Mouse (Mus musculus) CH12.LX (cell line): Measurements from ENCODE around the gene BC004004. TPM values are rescaled to one million over a fixed set of nuclear protein-coding genes. Genes with fewer than 3 reads are reported as not detected.
A peak's percentile ranks its signal among the peaks of the same experiment; 100 is the strongest.

Experiments used
- DNase-seq: peaks from one replicate; pipeline ENCODE4 v3.0.0-alpha.2; 2013; ENCODE audit errors: extremely low read depth
- H3K27ac ChIP-seq: 2 replicates; pipeline ENCODE4 v1.5.1; 2012; ENCODE audit warnings: low read depth, mild to moderate bottlenecking, control low read depth, moderate library complexity; ENCODE audit not compliant: insufficient read depth
- H3K27me3 ChIP-seq: replicated peaks from 2 replicates; pipeline ENCODE3; 2012; ENCODE audit warnings: inconsistent platforms
- H3K36me3 ChIP-seq, 2 experiments: replicated peaks in 1 of 2; 2 replicates each; pipeline versions ENCODE3 to v1.6.1; 2012; ENCODE audit warnings: inconsistent platforms in 1 of 2, low read length in 1 of 2, mild to moderate bottlenecking in 1 of 2, mixed read lengths in 1 of 2, moderate library complexity in 1 of 2; ENCODE audit not compliant: control insufficient read depth in 1 of 2, insufficient read depth in 1 of 2
- H3K4me1 ChIP-seq, 2 experiments: 2 replicates each; pipeline ENCODE4 v1.6.1; 2012; ENCODE audit warnings: inconsistent platforms in 1 of 2, moderate library complexity in 1 of 2; ENCODE audit not compliant: insufficient read depth in 2 of 2, control insufficient read depth in 1 of 2
- H3K4me2 ChIP-seq: 2 replicates; pipeline ENCODE4 v1.6.1; 2012; ENCODE audit warnings: low read depth, mild to moderate bottlenecking, control low read depth; ENCODE audit not compliant: poor library complexity, insufficient read depth, severe bottlenecking
- H3K4me3 ChIP-seq, 3 experiments: fragments of 150-350 bp in 1 of 3; sonication (generic) in 1 of 3; replicated peaks in 1 of 3; 2 replicates each; pipeline versions ENCODE3 to v1.5.1; 2011 to 2012; ENCODE audit warnings: low read depth in 2 of 3, low read length in 2 of 3, mild to moderate bottlenecking in 2 of 3, moderate library complexity in 2 of 3, control low read depth in 1 of 3, improper control_type of control experiment in 1 of 3, inconsistent platforms in 1 of 3, mixed read lengths in 1 of 3; ENCODE audit not compliant: poor library complexity in 1 of 3
- H3K79me2 ChIP-seq: replicated peaks from 2 replicates; pipeline ENCODE4 v1.6.1; 2012; ENCODE audit warnings: mild to moderate bottlenecking, moderate library complexity; ENCODE audit not compliant: control insufficient read depth, poor library complexity, insufficient read depth, severe bottlenecking; ENCODE audit errors: extremely low read depth
- H3K9ac ChIP-seq: 2 replicates; pipeline ENCODE4 v1.6.1; 2012; ENCODE audit warnings: low read depth, mild to moderate bottlenecking, control low read depth, moderate library complexity; ENCODE audit not compliant: insufficient read depth
- H3K9me3 ChIP-seq: replicated peaks from 2 replicates; pipeline ENCODE3; 2012; ENCODE audit warnings: low read length, inconsistent platforms, mixed read lengths
- BHLHE40 ChIP-seq: IDR thresholded peaks from 2 replicates; pipeline ENCODE4 v1.6.1; 2011; ENCODE audit warnings: mild to moderate bottlenecking, low read depth, low read length, improper control_type of control experiment
- CHD1 ChIP-seq: IDR thresholded peaks from 2 replicates; pipeline ENCODE4 v1.6.1; 2012; ENCODE audit warnings: low read depth, low read length, improper control_type of control experiment, inconsistent platforms
- CHD2 ChIP-seq: IDR thresholded peaks from 2 replicates; pipeline ENCODE4 v1.6.1; 2011; ENCODE audit warnings: low read length, improper control_type of control experiment
- CTCF ChIP-seq, 2 experiments: IDR thresholded peaks in 1 of 2; conservative IDR thresholded peaks in 1 of 2; 2 replicates each; pipeline ENCODE4 v1.5.1; 2011 to 2012; ENCODE audit warnings: low read depth in 2 of 2, low read length in 2 of 2, improper control_type of control experiment in 1 of 2, inconsistent platforms in 1 of 2, mild to moderate bottlenecking in 1 of 2, moderate library complexity in 1 of 2
- E2F4 ChIP-seq: IDR thresholded peaks from 2 replicates; pipeline ENCODE4 v1.6.1; 2011; ENCODE audit warnings: low read depth, low read length, improper control_type of control experiment; ENCODE audit not compliant: insufficient replicate concordance
- ELF1 ChIP-seq: IDR thresholded peaks from 2 replicates; pipeline ENCODE4 v1.6.1; 2014; ENCODE audit warnings: low read depth, mild to moderate bottlenecking, inconsistent platforms, low read length, improper control_type of control experiment
- EP300 ChIP-seq: IDR thresholded peaks from 2 replicates; pipeline ENCODE4 v1.6.1; 2011; ENCODE audit warnings: low read length, improper control_type of control experiment
- ETS1 ChIP-seq: conservative IDR thresholded peaks from 2 replicates; pipeline ENCODE4 v1.6.1; 2012; ENCODE audit warnings: low read depth, mild to moderate bottlenecking, inconsistent platforms, low read length, improper control_type of control experiment, moderate library complexity
- GABPA ChIP-seq: IDR thresholded peaks from 2 replicates; pipeline ENCODE4 v1.6.1; 2012; ENCODE audit warnings: low read depth, low read length, improper control_type of control experiment, inconsistent platforms; ENCODE audit not compliant: insufficient replicate concordance
- HCFC1 ChIP-seq: IDR thresholded peaks from 2 replicates; pipeline ENCODE4 v1.6.1; 2012; ENCODE audit warnings: low read depth, mild to moderate bottlenecking, inconsistent platforms, low read length, improper control_type of control experiment
- IRF4 ChIP-seq: IDR thresholded peaks from 2 replicates; pipeline ENCODE4 v1.6.1; 2014; ENCODE audit warnings: low read depth, mild to moderate bottlenecking, inconsistent platforms, low read length, improper control_type of control experiment
- JUN ChIP-seq: IDR thresholded peaks from 2 replicates; pipeline ENCODE4 v1.6.1; 2011; ENCODE audit warnings: low read depth, mild to moderate bottlenecking, low read length, improper control_type of control experiment, moderate library complexity; ENCODE audit not compliant: insufficient read depth
- JUND ChIP-seq: conservative IDR thresholded peaks from 2 replicates; pipeline ENCODE4 v1.6.1; 2011; ENCODE audit warnings: low read depth, low read length, improper control_type of control experiment
- KAT2A ChIP-seq: IDR thresholded peaks from 2 replicates; pipeline ENCODE4 v1.6.1; 2012; ENCODE audit warnings: low read length, improper control_type of control experiment, inconsistent platforms; ENCODE audit not compliant: insufficient replicate concordance
- MAFK ChIP-seq: IDR thresholded peaks from 2 replicates; pipeline ENCODE4 v1.6.1; 2011; ENCODE audit warnings: low read length, improper control_type of control experiment; ENCODE audit not compliant: insufficient replicate concordance
- MAX ChIP-seq: IDR thresholded peaks from 2 replicates; pipeline ENCODE4 v1.6.1; 2011; ENCODE audit warnings: low read length, improper control_type of control experiment
- MAZ ChIP-seq: IDR thresholded peaks from 2 replicates; pipeline ENCODE4 v1.6.1; 2012; ENCODE audit warnings: low read depth, mild to moderate bottlenecking, inconsistent platforms, low read length, improper control_type of control experiment, moderate library complexity
- MEF2A ChIP-seq: IDR thresholded peaks from 2 replicates; pipeline ENCODE4 v1.6.1; 2014; ENCODE audit warnings: low read depth, mild to moderate bottlenecking, inconsistent platforms, low read length, improper control_type of control experiment, borderline replicate concordance
- MXI1 ChIP-seq: IDR thresholded peaks from 2 replicates; pipeline ENCODE4 v1.6.1; 2011; ENCODE audit warnings: mild to moderate bottlenecking, low read depth, low read length, improper control_type of control experiment
- MYC ChIP-seq: IDR thresholded peaks from 2 replicates; pipeline ENCODE4 v1.6.1; 2011; ENCODE audit warnings: low read depth, mild to moderate bottlenecking, improper control_type of control experiment, low read length
- NELFE ChIP-seq: IDR thresholded peaks from 2 replicates; pipeline ENCODE4 v1.6.1; 2011; ENCODE audit warnings: low read depth, low read length, improper control_type of control experiment
- NRF1 ChIP-seq: IDR thresholded peaks from 2 replicates; pipeline ENCODE4 v1.6.1; 2014; ENCODE audit warnings: low read depth, mild to moderate bottlenecking, inconsistent platforms, low read length, improper control_type of control experiment, moderate library complexity
- PAX5 ChIP-seq: IDR thresholded peaks from 2 replicates; pipeline ENCODE4 v1.6.1; 2012; ENCODE audit warnings: low read length, inconsistent platforms, mixed read lengths
- POLR2A ChIP-seq: IDR thresholded peaks from 2 replicates; pipeline ENCODE4 v1.6.1; 2011; ENCODE audit warnings: low read depth, mild to moderate bottlenecking, improper control_type of control experiment, low read length
- POLR2AphosphoS2 ChIP-seq: IDR thresholded peaks from 2 replicates; pipeline ENCODE4 v1.6.1; 2011; ENCODE audit warnings: low read depth, low read length, improper control_type of control experiment
- RAD21 ChIP-seq: IDR thresholded peaks from 2 replicates; pipeline ENCODE4 v1.6.1; 2011; ENCODE audit warnings: low read depth, mild to moderate bottlenecking, low read length, improper control_type of control experiment, moderate library complexity
- RCOR1 ChIP-seq: conservative IDR thresholded peaks from 2 replicates; pipeline ENCODE4 v1.6.1; 2012; ENCODE audit warnings: low read depth, mild to moderate bottlenecking, inconsistent platforms, low read length, improper control_type of control experiment
- SIN3A ChIP-seq: IDR thresholded peaks from 2 replicates; pipeline ENCODE4 v1.6.1; 2012; ENCODE audit warnings: low read length, improper control_type of control experiment, inconsistent platforms
- SMC3 ChIP-seq: IDR thresholded peaks from 2 replicates; pipeline ENCODE4 v1.6.1; 2011; ENCODE audit warnings: low read depth, low read length, improper control_type of control experiment
- TBP ChIP-seq: conservative IDR thresholded peaks from 2 replicates; pipeline ENCODE4 v1.6.1; 2011; ENCODE audit warnings: low read depth, low read length, improper control_type of control experiment
- TCF12 ChIP-seq: IDR thresholded peaks from 2 replicates; pipeline ENCODE4 v1.6.1; 2014; ENCODE audit warnings: low read depth, mild to moderate bottlenecking, inconsistent platforms, low read length, improper control_type of control experiment
- UBTF ChIP-seq: IDR thresholded peaks from 2 replicates; pipeline ENCODE4 v1.6.1; 2012; ENCODE audit warnings: low read depth, mild to moderate bottlenecking, inconsistent platforms, low read length, improper control_type of control experiment, moderate library complexity
- USF1 ChIP-seq: IDR thresholded peaks from 2 replicates; pipeline ENCODE4 v1.6.1; 2014; ENCODE audit warnings: low read depth, mild to moderate bottlenecking, inconsistent platforms, low read length, improper control_type of control experiment
- USF2 ChIP-seq: conservative IDR thresholded peaks from 2 replicates; pipeline ENCODE4 v1.6.1; 2011; ENCODE audit warnings: low read depth, low read length, improper control_type of control experiment
- ZC3H11A ChIP-seq: IDR thresholded peaks from 2 replicates; pipeline ENCODE4 v1.6.1; 2012; ENCODE audit warnings: low read depth, mild to moderate bottlenecking, inconsistent platforms, low read length, improper control_type of control experiment
- ZKSCAN1 ChIP-seq: IDR thresholded peaks from 2 replicates; pipeline ENCODE4 v1.6.1; 2012; ENCODE audit warnings: low read depth, inconsistent platforms, low read length, improper control_type of control experiment, borderline replicate concordance
- ZMIZ1 ChIP-seq: IDR thresholded peaks from 2 replicates; pipeline ENCODE4 v1.6.1; 2012; ENCODE audit warnings: low read depth, mild to moderate bottlenecking, inconsistent platforms, low read length, improper control_type of control experiment
- ZNF384 ChIP-seq: IDR thresholded peaks from 2 replicates; pipeline ENCODE4 v1.6.1; 2012; ENCODE audit warnings: low read depth, low read length, improper control_type of control experiment, inconsistent platforms
- dilution Hi-C: fragments of 300-500 bp; cut with MboI; formaldehyde crosslinking; loops from 2 replicates; pipeline ENCODE4 v1.14.3; 2020; ENCODE audit warnings: low sequenced_read_pairs; ENCODE audit not compliant: extremely low pct_unique_long_range_greater_than_20kb, extremely low pct_ligation_motif_present
- in situ Hi-C: fragments of 300-500 bp; cut with MboI; formaldehyde crosslinking; loops from 3 replicates; pipeline ENCODE4 v1.14.3; 2019; ENCODE audit warnings: low sequenced_read_pairs, low pct_ligation_motif_present, low pct_unique_long_range_greater_than_20kb, mixed read lengths
- polyA plus RNA-seq: library from polyadenylated mRNA; unstranded; fragments of >175 nt; gene quantifications from 2 replicates; pipeline ENCODE4 v1.2.1, GENCODE M21; 2012; ENCODE audit warnings: low read depth; ENCODE audit not compliant: insufficient read length
- total RNA-seq, 2 experiments: library from RNA; depleted of rRNA; stranded (reverse); fragments of 300-350 nt in 1 of 2; fragments of >200 nt in 1 of 2; gene quantifications; 2 replicates each; pipeline ENCODE4 v1.2.3; 2012 to 2014

The BC004004 gene
- total and polyA plus RNA-seq, 3 experiments: 67.9 to 89.1 (median 75.1) TPM

DNA sequence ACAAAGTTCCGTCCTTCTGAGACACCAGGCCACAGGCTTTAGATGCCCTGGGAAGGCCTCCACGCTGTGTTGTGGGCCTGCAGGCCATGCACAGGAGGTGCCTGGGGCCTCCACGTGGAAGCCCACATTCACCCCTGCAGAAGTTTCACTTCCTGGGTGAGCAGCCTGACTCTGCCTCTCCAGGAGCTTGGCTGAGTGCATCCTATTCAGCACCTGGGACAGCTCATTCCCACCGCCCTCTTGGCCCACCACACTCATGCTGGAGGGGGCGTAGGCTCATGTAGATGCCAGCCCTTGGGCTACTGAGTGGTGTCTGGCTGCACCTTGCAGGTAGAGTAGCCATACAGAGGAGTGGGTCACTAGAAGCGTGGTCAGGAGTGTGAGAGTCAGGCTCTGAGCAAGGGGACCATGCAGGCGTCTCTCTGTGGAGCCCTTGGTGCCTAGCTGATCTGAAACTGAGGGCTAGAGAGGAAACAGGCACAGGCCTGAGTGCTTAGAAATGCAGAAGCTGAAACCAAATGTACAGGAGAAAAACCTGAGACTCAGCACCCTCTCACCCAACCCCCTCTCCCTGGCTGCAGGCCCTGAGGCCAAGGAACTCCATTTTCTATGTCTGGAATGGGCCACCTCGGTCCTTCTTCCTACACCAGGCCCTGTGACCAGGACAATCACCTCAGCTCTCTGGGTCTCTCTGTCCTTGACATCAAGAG, 93.5 kb downstream of the BC004004 start:
- Histone ChIP-seq H3K4me1 (peaks cover 27 to 52% of the 10 kb centered on the region in 2 experiments), H3K27me3 (no peaks in the 10 kb centered on the region), H3K9me3 (no peaks in the 10 kb centered on the region), H3K4me2 (peak overlapping the region; percentile 82), H3K4me3 (peak overlapping the region; percentile 59 to 76 (median 64)), H3K79me2 (peaks cover 4% of the 10 kb centered on the region; the same call in 1 of the 2 replicates), H3K9ac (peak overlapping the region; percentile 52; the same call in 1 of the 2 replicates), H3K36me3 (peaks cover 24 to 32% of the 10 kb centered on the region in 2 experiments), H3K27ac (peak overlapping the region; percentile 70)
- dilution Hi-C loops: no loop called here
- no peak for TF ChIP-seq E2F4
- peak; percentile 93 for TF ChIP-seq IRF4
- TF ChIP-seq MEF2A: no peak; the same call in 1 of the 2 replicates
- TF ChIP-seq ZKSCAN1: no peak
- TF ChIP-seq USF2: no peak
- no peak for TF ChIP-seq CHD1
- TF ChIP-seq GABPA: no peak
- TF ChIP-seq TBP: no peak; the same call in 1 of the 2 replicates
- TF ChIP-seq MAX: peak; percentile 97
- peak; percentile 53 for TF ChIP-seq BHLHE40
- TF ChIP-seq NELFE: no peak
- TF ChIP-seq RCOR1: no peak
- no peak for TF ChIP-seq JUND
- TF ChIP-seq MXI1: peak; percentile 99
- peak; percentile 69; the same call in 1 of the 2 replicates for TF ChIP-seq ELF1
- no peak for TF ChIP-seq JUN
- peak; percentile 34 for TF ChIP-seq EP300
- no peak for TF ChIP-seq ZMIZ1
- TF ChIP-seq SMC3: no peak
- TF ChIP-seq POLR2AphosphoS2: no peak
- TF ChIP-seq KAT2A: 0 out of 2 replicates have a peak, but pooled peaks have one; percentile 20
- TF ChIP-seq SIN3A: peak; percentile 100
- TF ChIP-seq MAFK: no peak
- peak; percentile 72; the same call in 1 of the 2 replicates for TF ChIP-seq UBTF
- TF ChIP-seq MYC: peak; percentile 99
- no peak for TF ChIP-seq MAZ
- peak; percentile 11; the same call in 1 of the 2 replicates for TF ChIP-seq CHD2
- no peak for TF ChIP-seq ETS1
- TF ChIP-seq CTCF (conservative IDR thresholded peaks at IDR 0.05 in 1 of 2, IDR thresholded peaks at IDR 0.05 in 1 of 2; ENCODE audit: low read depth in 2 of 2, low read length in 2 of 2): no peak
- no peak for TF ChIP-seq USF1
- no peak for TF ChIP-seq PAX5
- TF ChIP-seq TCF12: 0 out of 2 replicates have a peak, but pooled peaks have one; percentile 12
- TF ChIP-seq HCFC1: no peak
- peak; percentile 48; the same call in 1 of the 2 replicates for TF ChIP-seq POLR2A
- no peak for TF ChIP-seq RAD21
- no peak for TF ChIP-seq ZC3H11A
- TF ChIP-seq NRF1: 0 out of 2 replicates have a peak, but pooled peaks have one; percentile 18
- TF ChIP-seq ZNF384: no peak
- in situ Hi-C loops: no loop called here
- DNase-seq: peak; percentile 86
